Mouse (Mus musculus) brain, embryonic 14.5 days (tissue): Measurements from ENCODE around the gene Rab11fip3.

ENCODE experiments used
- CTCF ChIP-seq: fragments of 200-500 bp; IDR thresholded peaks from 2 replicates; pipeline ENCODE4 v1.5.1; 2012; ENCODE audit warnings: inconsistent platforms, mild to moderate bottlenecking, moderate library complexity, borderline replicate concordance; ENCODE audit not compliant: insufficient read depth, insufficient read length; ENCODE audit errors: extremely low read depth
- POLR2A ChIP-seq: fragments of 200-500 bp; IDR thresholded peaks from 2 replicates; pipeline ENCODE4 v1.6.1; 2012; ENCODE audit warnings: mild to moderate bottlenecking, inconsistent platforms, borderline replicate concordance; ENCODE audit not compliant: poor library complexity, insufficient read depth, insufficient read length, severe bottlenecking; ENCODE audit errors: extremely low read depth

DNA sequence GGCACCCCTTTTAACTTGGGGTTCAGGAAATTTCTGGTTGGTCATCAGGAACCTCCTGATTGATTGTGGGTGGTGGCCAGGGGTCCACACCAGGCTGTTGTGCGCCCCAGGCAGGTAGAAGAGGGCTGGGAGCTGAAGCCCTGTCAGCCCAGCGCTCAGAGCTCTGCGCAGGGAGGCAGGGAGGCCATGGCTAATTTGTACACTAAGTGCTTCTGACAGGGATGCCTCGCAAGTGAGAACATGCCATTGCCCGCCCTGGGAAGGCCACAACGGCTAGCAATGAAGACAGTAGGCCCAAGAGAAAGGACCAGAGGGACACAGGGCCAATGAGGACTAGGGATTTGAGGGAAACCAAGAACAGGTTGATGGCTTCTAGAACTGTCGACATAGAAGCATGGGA, 112.7 kb downstream of the Rab11fip3 start:
- TF ChIP-seq POLR2A, result no peak
- no peak for TF ChIP-seq CTCF
